Mouse (Mus musculus) G1E-ER4 (cell line): ENCODE results near the gene Metrn. TPM values are rescaled to one million over a fixed set of nuclear protein-coding genes. Genes with fewer than 3 reads are reported as not detected.

Experiments used
- GATA1 ChIP-seq: IDR thresholded peaks from one replicate; pipeline ENCODE4 v1.8.0; 2012; ENCODE audit warnings: low read length, inconsistent platforms
- polyA plus RNA-seq: library from polyadenylated mRNA; stranded (reverse); fragments of >175 nt; gene quantifications from 2 replicates; pipeline ENCODE4 v1.2.3, GENCODE M21; 2012

The Metrn gene
- polyA plus RNA-seq, 1 experiment, result 238 TPM

- no peak for TF ChIP-seq GATA1
These were observed 23.3 kb downstream of the Metrn start, which contains the start of gene Narfl for GRCm38 (mm10) chr17:25773549-25774120. Gene Narfl (plus strand): TSS chr17:25773776.

GRCm38 (mm10) chr17:25769331-25769730, 27.6 kb downstream of the Metrn start:
- no peak for TF ChIP-seq GATA1

GRCm38 (mm10) chr17:25765886-25766285, 31.1 kb downstream of the Metrn start:
- TF ChIP-seq GATA1, result no peak

DNA sequence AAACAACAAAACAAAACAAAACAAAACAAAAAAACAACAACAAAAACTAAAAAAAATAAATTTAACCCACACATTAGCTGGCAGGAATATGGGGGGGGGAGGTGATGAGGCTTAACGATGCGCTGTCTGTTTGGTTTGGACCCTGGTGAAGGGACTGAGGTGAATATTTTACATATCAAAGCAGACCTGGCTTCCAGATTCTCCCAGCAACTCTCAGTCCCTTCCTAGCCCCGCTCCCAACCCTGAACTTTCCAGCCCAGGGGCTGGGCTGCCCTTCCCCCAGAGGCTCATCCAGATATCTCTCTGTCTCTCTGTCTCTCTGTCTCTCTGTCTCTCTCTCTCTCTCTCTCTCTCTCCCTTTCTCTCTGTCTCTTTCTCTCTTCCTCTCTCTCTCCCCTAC, 34.3 kb downstream of the Metrn start:
- TF ChIP-seq GATA1, result no peak

DNA sequence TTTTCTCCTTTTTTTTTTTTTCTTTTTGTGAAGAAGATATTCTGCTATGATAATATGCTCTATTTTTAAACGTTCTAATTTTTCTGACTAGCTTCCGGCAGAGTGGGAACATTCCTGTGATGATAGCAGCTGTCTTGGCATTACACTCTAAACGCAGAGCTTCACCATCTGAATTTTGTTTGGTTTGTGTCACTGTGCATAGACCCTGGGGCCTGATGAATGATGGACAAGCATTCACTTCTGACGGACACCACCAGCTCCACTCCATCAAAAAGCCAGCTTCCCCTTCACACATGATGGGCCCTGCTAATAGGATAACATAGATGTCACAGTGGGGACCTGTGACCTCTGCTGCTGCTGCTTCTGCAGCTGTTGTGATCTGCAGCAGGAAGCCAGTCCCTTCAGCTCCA, 35.4 kb downstream of the Metrn start:
- no peak for TF ChIP-seq GATA1

GRCm38 (mm10) chr17:25760148-25760547, 36.8 kb downstream of the Metrn start:
- TF ChIP-seq GATA1, result no peak

- no peak for TF ChIP-seq GATA1
These were observed 39.2 kb downstream of the Metrn start for GRCm38 (mm10) chr17:25757691-25758090.

DNA sequence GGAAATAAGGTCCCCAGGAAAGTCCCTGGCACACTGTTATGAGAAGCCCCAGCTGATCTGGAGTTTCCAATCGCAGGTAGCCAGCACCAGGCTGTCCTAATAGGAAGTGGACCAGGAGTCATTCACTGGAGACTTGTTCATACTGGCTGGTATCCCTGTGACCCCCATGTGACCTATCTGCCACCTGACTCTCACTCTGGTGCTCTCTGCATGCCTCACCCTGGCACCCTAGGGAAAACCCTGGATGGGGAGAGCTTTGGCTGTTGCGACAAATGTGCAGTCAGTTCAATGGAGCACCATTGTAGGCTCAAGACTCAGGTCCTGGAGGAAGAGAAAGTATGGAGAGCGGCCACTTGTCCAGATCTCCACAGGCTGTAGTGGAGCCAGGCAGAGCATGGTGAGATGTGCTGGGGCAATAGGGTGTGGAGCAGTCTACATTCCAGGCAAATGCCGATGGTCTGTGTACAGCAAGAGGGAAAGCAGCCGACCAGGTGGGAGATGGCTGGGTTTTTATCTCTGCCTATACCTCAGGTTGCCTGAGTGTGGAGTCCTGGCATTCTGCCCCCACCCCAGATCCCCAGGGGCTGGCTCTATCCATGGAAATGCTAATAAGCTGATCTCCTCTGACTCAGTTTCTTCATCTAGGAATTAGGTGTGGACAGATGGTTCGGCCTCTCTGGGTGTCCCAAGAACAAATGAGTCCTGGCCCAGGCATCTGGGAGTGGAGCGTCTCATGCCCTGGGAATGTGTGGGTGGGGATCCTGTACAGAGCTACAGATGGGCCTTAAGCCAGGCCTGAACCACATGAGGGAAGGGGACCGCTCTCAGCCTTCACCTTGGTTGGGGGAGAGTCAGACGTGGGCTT, 40.3 kb downstream of the Metrn start:
- TF ChIP-seq GATA1, result no peak

- TF ChIP-seq GATA1, result no peak
These were observed 41.1 kb downstream of the Metrn start for GRCm38 (mm10) chr17:25755627-25756377.

- TF ChIP-seq GATA1, result no peak
These were observed 41.9 kb downstream of the Metrn start for GRCm38 (mm10) chr17:25755086-25755485.

DNA sequence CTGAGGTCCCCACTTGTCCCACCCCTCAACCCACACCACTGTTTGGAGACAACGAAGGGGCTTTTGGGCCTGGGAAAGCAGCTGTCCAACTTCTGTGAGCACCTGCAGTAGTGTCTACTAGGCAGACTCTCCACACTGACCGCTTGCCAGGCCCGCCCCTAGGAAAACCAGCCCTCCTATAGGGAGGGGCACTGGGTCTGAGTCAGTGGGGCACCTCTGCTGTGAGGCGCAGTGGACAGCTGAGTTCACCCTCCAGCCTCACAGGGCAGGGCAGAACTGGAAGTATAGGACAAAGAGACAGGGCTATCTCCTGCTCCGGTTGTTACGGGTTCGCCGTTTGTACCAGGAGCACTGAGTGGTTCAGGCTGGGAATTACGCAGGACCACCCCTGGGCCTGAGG, 42.7 kb downstream of the Metrn start, which contains the start of gene Msln:
Msln (minus strand) TSS at position 138 of the 400 bp plus-strand sequence.
- TF ChIP-seq GATA1, result no peak

- TF ChIP-seq GATA1, result no peak
These were observed 45.5 kb downstream of the Metrn start for GRCm38 (mm10) chr17:25751446-25751845.

- no peak for TF ChIP-seq GATA1
These were observed 47.6 kb downstream of the Metrn start for GRCm38 (mm10) chr17:25749314-25749713.

DNA sequence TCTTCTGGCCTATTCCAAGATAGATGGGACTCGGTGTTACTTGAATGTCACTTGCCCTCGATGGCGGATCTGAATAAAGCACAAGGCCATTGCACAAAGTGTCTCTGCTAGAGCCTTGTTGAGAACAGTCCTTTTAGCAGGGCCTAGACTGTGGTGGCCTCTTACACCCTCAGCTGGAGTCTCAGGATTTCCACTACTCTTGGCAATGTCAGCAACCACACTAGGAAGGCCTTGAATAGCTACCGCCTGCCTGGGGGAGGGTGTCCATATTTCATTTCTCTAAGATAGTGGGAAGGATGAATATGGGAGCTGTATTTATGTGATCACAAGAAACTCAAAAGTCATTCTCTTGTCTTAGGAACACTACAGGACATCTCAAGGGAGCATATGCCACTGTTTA, 48.7 kb downstream of the Metrn start:
- TF ChIP-seq GATA1, result no peak

DNA sequence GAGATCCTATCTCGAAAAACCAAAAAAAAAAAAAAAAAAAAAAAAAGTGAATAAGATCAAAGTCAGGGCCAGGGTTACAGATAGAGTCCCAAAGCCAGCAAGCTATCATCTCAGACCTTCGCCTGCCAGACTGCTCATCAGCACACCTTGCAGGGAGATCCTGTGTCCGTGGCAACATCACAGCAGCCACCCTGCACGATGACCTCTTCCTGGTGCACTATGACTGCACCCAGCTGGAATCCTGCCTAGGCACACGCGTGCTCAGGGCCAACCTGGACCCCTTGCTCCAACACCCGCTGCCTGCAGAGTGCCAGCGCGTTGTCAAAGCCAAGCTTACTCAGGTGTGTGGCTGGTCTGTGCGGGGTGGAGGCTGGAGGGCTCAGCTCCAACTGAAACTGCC, 52.6 kb downstream of the Metrn start:
- no peak for TF ChIP-seq GATA1

DNA sequence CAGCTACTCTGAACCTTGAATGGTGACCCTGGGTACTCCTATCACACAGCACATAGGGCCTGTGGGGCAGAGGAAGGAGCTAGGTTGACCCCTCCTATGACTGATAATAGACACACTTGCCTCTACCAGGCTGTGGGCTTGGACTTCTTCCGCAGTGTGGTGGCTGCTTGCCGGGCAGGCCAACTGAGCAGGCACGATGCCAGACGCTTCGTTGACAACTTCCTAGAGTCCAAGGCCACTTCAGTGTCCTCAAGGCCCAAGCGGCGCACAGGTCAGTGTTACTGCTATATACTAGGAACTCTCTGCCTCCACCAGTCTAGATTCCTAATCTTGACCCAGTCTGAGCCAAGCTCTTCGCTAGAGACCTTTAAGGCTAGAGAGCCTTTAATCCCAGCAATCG, 53.1 kb downstream of the Metrn start:
- TF ChIP-seq GATA1, result no peak

Other genes with a start within 250 kb of the Metrn start
- not detected in 2 replicates for gene Sox8, start 226.4 kb downstream of the Metrn start, polyA plus RNA-seq
- gene Lmf1, start 218.1 kb downstream of the Metrn start, polyA plus RNA-seq, result 16.3 and 16.6 TPM in 2 replicates
- gene Gng13, start 80.0 kb downstream of the Metrn start, polyA plus RNA-seq, result not detected in 2 replicates
- 75.4 and 82.7 TPM in 2 replicates for gene Chtf18, start 69.7 kb downstream of the Metrn start, polyA plus RNA-seq
- 41.1 and 46.1 TPM in 2 replicates for gene Rpusd1, start 69.5 kb downstream of the Metrn start, polyA plus RNA-seq
- not detected in 2 replicates for gene Mslnl, start 61.1 kb downstream of the Metrn start, polyA plus RNA-seq
- not detected in 2 replicates for gene Msln, start 42.8 kb downstream of the Metrn start, polyA plus RNA-seq
- gene Narfl, start 23.4 kb downstream of the Metrn start, polyA plus RNA-seq, result 17.0 and 20.0 TPM in 2 replicates
- gene Haghl, start 11.5 kb downstream of the Metrn start, polyA plus RNA-seq, result 31.3 and 32.7 TPM in 2 replicates
- gene Ccdc78, start 10.6 kb downstream of the Metrn start, polyA plus RNA-seq, result 0.04 TPM in 1 of 2 replicates, not detected in the other
- gene Fam173a, start 4.2 kb downstream of the Metrn start, polyA plus RNA-seq, result 28.7 and 30.6 TPM in 2 replicates
- gene AC134908.4, start 1.5 kb downstream of the Metrn start, polyA plus RNA-seq, result not detected in 2 replicates
- not detected in 2 replicates for gene Fbxl16, start 11.9 kb upstream of the Metrn start, polyA plus RNA-seq
- gene Wdr24, start 26.5 kb upstream of the Metrn start, polyA plus RNA-seq, result 4.2 and 10.5 TPM in 2 replicates
- gene Jmjd8, start 31.7 kb upstream of the Metrn start, polyA plus RNA-seq, result 0.11 TPM in 2 replicates
- 90.4 and 95.1 TPM in 2 replicates for gene Stub1, start 36.3 kb upstream of the Metrn start, polyA plus RNA-seq
- gene Rhbdl1, start 40.2 kb upstream of the Metrn start, polyA plus RNA-seq, result 1.9 and 2.4 TPM in 2 replicates
- 10.1 and 12.3 TPM in 2 replicates for gene Gm20683, start 44.6 kb upstream of the Metrn start, polyA plus RNA-seq
- gene Rhot2, start 47.7 kb upstream of the Metrn start, polyA plus RNA-seq, result 207 and 251 TPM in 2 replicates
- 6.9 and 14.5 TPM in 2 replicates for gene Wdr90, start 64.4 kb upstream of the Metrn start, polyA plus RNA-seq
- 175 and 225 TPM in 2 replicates for gene Mcrip2, start 71.6 kb upstream of the Metrn start, polyA plus RNA-seq
- 67.3 and 82.1 TPM in 2 replicates for gene Mettl26, start 77.9 kb upstream of the Metrn start, polyA plus RNA-seq
- 1.6 and 1.9 TPM in 2 replicates for gene Wfikkn1, start 83.7 kb upstream of the Metrn start, polyA plus RNA-seq
- gene Rab40c, start 122.6 kb upstream of the Metrn start, polyA plus RNA-seq, result 12.9 and 13.4 TPM in 2 replicates
- 89.1 and 149 TPM in 2 replicates for gene Pigq, start 147.8 kb upstream of the Metrn start, polyA plus RNA-seq
- 0.31 and 0.85 TPM in 2 replicates for gene Nhlrc4, start 147.8 kb upstream of the Metrn start, polyA plus RNA-seq
- 0.12 and 0.15 TPM in 2 replicates for gene A930017K11Rik, start 155.4 kb upstream of the Metrn start, polyA plus RNA-seq
- 46.6 and 49.5 TPM in 2 replicates for gene Capn15, start 188.7 kb upstream of the Metrn start, polyA plus RNA-seq